Mouse (Mus musculus): Measurements from ENCODE around the gene Gm49393. TPM values are rescaled to one million over a fixed set of nuclear protein-coding genes. Genes with fewer than 3 reads are reported as not detected.

Gm49393 gene
- not detected for total RNA-seq (2023)

GRCm38 (mm10) chr13:60935490-60935889 lies at the start of gene Gm49393:
Gm49393 (minus strand) TSS chr13:60935590.

DNA sequence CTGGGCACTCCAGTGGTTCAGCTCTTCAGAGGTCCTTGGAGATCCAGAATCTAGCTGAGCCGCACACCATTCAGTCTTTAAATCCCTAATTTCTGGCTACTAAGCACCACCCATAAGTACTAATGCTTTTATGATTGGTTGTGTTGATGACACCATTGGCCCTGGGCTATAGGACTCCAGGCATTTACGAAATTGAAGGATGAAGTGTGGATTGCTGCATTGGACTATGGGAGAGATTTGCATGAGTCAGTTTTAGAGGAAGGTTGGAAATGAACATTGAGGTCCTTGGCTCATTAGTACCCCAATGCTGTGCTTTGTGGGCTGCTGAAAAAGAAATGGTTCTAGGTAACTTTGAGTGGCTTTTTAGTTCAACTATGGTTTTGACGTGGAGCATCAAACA lies 6.5 kb upstream of the Gm49393 start, which contains the start of gene Tpbpa:
TSS of gene Tpbpa (minus strand) at position 101 of the 400 bp plus-strand sequence.

GRCm38 (mm10) chr13:60936500-60936901 lies 1.1 kb upstream of the Gm49393 start, which contains the start of the genes Gm49391 and Ctla2a:
Gm49391 (minus strand) TSS chr13:60936571.
Ctla2a (minus strand) TSS chr13:60936625.

DNA sequence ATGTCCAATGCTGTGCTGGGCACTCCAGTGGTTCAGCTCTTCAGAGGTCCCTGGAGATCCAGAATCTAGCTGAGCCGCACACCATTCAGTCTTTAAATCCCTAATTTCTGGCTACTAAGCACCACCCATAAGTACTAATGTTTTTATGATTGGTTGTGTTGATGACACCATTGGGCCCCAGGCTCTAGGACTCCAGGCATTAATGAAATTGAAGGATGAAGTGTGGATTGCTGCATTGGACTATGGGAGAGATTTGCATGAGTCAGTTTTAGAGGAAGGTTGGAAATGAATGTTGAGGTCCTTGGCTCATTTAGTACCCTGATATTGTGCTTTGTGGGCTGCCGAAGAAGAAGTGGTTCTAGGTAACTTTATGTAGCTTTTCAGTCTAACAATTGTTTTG lies 30.6 kb downstream of the Gm49393 start, which contains the start of gene Tpbpb:
TSS of gene Tpbpb (minus strand) at position 101 of the 400 bp plus-strand sequence.

GRCm38 (mm10) chr13:60897328-60897727 lies 38.1 kb downstream of the Gm49393 start, which contains the start of gene Ctla2b:
Ctla2b (minus strand) TSS chr13:60897447.

DNA sequence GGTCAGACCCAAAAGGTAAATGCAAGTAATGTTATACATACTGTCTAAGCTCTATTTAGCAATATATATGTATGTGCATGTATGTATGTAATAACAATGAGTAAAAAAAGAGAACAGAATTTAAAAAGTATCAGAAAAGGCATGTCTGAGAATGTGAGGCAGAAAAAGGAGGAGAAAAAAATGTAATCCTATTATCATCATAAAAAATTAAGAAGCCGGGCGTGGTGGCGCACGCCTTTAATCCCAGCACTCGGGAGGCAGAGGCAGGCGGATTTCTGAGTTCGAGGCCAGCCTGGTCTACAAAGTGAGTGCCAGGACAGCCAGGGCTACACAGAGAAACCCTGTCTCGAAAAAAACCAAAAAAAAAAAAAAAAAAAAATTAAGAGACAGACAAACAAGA lies 38.6 kb downstream of the Gm49393 start, which contains the start of gene Gm49392:
TSS of gene Gm49392 (minus strand) at position 101 of the 400 bp plus-strand sequence.

DNA sequence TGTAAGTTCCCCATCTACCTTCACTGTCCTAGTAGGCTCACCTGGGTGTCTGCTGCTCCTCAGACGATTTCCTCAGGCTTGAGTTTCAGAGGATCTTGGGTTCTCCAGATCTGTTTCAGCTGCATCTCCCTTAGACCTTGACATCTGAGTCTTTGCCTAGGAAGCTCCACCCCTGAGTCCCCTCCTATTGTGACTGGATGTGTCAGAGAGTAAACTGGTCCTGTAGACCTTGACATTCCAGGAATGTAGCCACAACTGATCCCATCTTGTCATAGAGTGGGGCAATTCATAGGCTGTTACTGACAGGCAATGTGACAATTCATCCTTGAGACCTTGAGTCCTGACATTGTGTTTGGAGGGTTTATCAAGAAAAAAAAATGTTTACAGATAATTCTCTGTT lies 71.1 kb downstream of the Gm49393 start, which contains the start of gene 4930486L24Rik:
TSS of gene 4930486L24Rik (minus strand) at position 195 of the 400 bp plus-strand sequence.

Other genes starting within 250 kb of the Gm49393 start
- gene BC051665, start 149.2 kb downstream of the Gm49393 start, total RNA-seq (2023): not detected
- gene Ctsll3, start 132.7 kb downstream of the Gm49393 start, total RNA-seq (2023): not detected
- not detected for gene 4930486L24Rik, start 71.1 kb downstream of the Gm49393 start, total RNA-seq (2023)
- gene Gm49392, start 38.7 kb downstream of the Gm49393 start, total RNA-seq (2023): not detected
- gene Ctla2b, start 38.1 kb downstream of the Gm49393 start, total RNA-seq (2023): 10 to 100 TPM in 1 of 2 experiments, 1 to 10 TPM in 1; 7.5 to 14.3 TPM
- gene Tpbpb, start 30.7 kb downstream of the Gm49393 start, total RNA-seq (2023): not detected
- under 1 TPM in 1 of 2 experiments, not detected in 1; 0.70 TPM for gene Gm49391, start 981 bp upstream of the Gm49393 start, total RNA-seq (2023)
- gene Ctla2a, start 1.0 kb upstream of the Gm49393 start, total RNA-seq (2023): under 1 TPM in 1 of 2 experiments, not detected in 1; 0.55 TPM
- gene Tpbpa, start 6.4 kb upstream of the Gm49393 start, total RNA-seq (2023): not detected
- gene Ctsj, start 70.4 kb upstream of the Gm49393 start, total RNA-seq (2023): not detected
- not detected for gene Ctsq, start 105.0 kb upstream of the Gm49393 start, total RNA-seq (2023)
- not detected for gene Ctsr, start 228.7 kb upstream of the Gm49393 start, total RNA-seq (2023)

Measured in monocyte, adult 59 days (primary cell).